Mouse (Mus musculus): ENCODE results near the gene Tbc1d14. TPM values are rescaled to one million over a fixed set of nuclear protein-coding genes. Genes with fewer than 3 reads are reported as not detected.

The Tbc1d14 gene
- polyA plus RNA-seq, 1 experiment from 2014 or later = 30.3 TPM

- no peaks in the 10 kb centered on the region for H3K9me3 ChIP-seq
- no peaks in the 10 kb centered on the region for H3K36me3 ChIP-seq
- 0 out of 2 replicates have a peak, but pooled peaks cover 2% of the 10 kb centered on the region for H3K4me1 ChIP-seq (replicated peaks)
- ATAC-seq = no peak
- WGBS = 36% methylated on average over 9 of the region's 9 CpGs
- no peak overlapping the region for H3K4me3 ChIP-seq (replicated peaks)
- H3K4me2 ChIP-seq (replicated peaks) = no peak overlapping the region
- peaks cover 11% of the 10 kb centered on the region; the same call in 1 of the 2 replicates for H3K27me3 ChIP-seq (replicated peaks)
- no peak overlapping the region for H3K27ac ChIP-seq
- no peak overlapping the region for H3K9ac ChIP-seq
Measured at GRCm38 (mm10) chr5:36446166-36446890, 146.7 kb downstream of the Tbc1d14 start.

DNA sequence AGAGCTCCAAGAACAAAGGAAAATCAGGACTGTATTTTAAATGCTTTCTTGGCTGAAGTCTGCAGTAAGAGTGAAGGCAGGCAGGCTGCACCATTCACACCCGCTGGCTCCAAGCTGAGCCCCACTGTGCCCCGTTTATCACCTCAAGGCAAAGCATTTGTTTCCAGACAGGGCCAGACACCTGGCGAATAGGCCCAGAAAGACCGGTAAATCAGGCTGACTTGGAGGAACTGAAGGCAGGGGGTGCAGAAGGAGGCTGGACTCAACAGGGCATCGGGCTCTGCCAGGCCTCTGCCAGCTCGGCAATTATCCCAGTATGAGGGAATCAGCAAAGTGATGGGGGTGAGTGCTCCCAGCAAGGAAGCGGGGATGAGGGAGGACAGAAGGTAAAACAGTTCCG lies 148.0 kb downstream of the Tbc1d14 start:
- 33% methylated on average over 8 of the region's 8 CpGs for WGBS
- Histone ChIP-seq H3K27me3 (replicated peaks) (peaks cover 11% of the 10 kb centered on the region; the same call in 1 of the 2 replicates), H3K36me3 (no peaks in the 10 kb centered on the region), H3K9ac (no peak overlapping the region), H3K9me3 (no peaks in the 10 kb centered on the region), H3K27ac (no peak overlapping the region), H3K4me3 (replicated peaks) (no peak overlapping the region), H3K4me1 (replicated peaks) (no peaks in the 10 kb centered on the region), H3K4me2 (replicated peaks) (no peak overlapping the region)
- ATAC-seq = no peak

DNA sequence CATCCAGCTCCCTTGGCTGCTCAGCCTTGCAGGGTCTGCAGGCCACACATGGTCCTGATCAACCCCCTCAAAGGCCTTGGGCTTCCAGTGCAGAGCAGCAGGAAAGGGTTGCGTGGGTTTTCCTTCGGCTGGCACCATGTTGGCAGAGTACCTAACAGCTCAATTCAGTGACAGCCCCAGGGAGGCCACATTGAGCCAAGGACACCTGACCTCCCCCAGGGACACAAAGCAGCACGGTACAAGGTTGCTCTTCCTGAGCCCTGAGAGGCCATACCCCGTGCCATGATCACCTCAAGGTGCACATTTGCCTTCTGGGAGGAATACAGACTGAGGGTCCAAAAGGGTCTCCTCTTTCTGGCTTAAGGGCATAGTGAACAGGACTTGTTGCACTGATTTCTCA lies 148.5 kb downstream of the Tbc1d14 start:
- ATAC-seq = no peak
- Histone ChIP-seq H3K9ac (no peak overlapping the region), H3K36me3 (no peaks in the 10 kb centered on the region), H3K4me3 (replicated peaks) (no peak overlapping the region), H3K27me3 (replicated peaks) (peaks cover 11% of the 10 kb centered on the region; the same call in 1 of the 2 replicates), H3K4me2 (replicated peaks) (no peak overlapping the region), H3K27ac (no peak overlapping the region), H3K4me1 (replicated peaks) (no peaks in the 10 kb centered on the region), H3K9me3 (no peaks in the 10 kb centered on the region)
- WGBS = 54% methylated on average over 4 of the region's 4 CpGs

GRCm38 (mm10) chr5:36440741-36441140 lies 152.3 kb downstream of the Tbc1d14 start:
- 60% methylated on average over 3 of the region's 3 CpGs for WGBS

More at GRCm38 (mm10) chr5:36440741-36441140, 152.3 kb downstream of the Tbc1d14 start:
- H3K4me3 ChIP-seq (replicated peaks) = no peak overlapping the region
- H3K36me3 ChIP-seq = no peaks in the 10 kb centered on the region
- no peak overlapping the region for H3K9ac ChIP-seq
- H3K27ac ChIP-seq = no peak overlapping the region
- no peak overlapping the region for H3K4me2 ChIP-seq (replicated peaks)
- no peaks in the 10 kb centered on the region for H3K4me1 ChIP-seq (replicated peaks)
- no peaks in the 10 kb centered on the region for H3K9me3 ChIP-seq
- H3K27me3 ChIP-seq (replicated peaks) = peaks cover 11% of the 10 kb centered on the region; the same call in 1 of the 2 replicates
- ATAC-seq = no peak

Other genes with a start within 250 kb of the Tbc1d14 start
- gene Sorcs2, start 195.1 kb downstream of the Tbc1d14 start, polyA plus RNA-seq (2015; fragmentation: Nextera tagmentation; extraction: Ambion mirVana) = 9.6 and 10.8 TPM in 2 replicates
- gene Grpel1, start 128.3 kb downstream of the Tbc1d14 start, polyA plus RNA-seq (2015; fragmentation: Nextera tagmentation; extraction: Ambion mirVana) = 71.7 and 72.7 TPM in 2 replicates
- gene Tada2b, start 109.0 kb downstream of the Tbc1d14 start, polyA plus RNA-seq (2015; fragmentation: Nextera tagmentation; extraction: Ambion mirVana) = 1.8 and 1.9 TPM in 2 replicates
- gene Ccdc96, start 108.7 kb downstream of the Tbc1d14 start, polyA plus RNA-seq (2015; fragmentation: Nextera tagmentation; extraction: Ambion mirVana) = 0.19 and 0.33 TPM in 2 replicates
- 15.6 and 16.7 TPM in 2 replicates for gene D5Ertd579e, start 102.7 kb upstream of the Tbc1d14 start, polyA plus RNA-seq (2015; fragmentation: Nextera tagmentation; extraction: Ambion mirVana)
- gene Bloc1s4, start 155.4 kb upstream of the Tbc1d14 start, polyA plus RNA-seq (2015; fragmentation: Nextera tagmentation; extraction: Ambion mirVana) = 21.8 and 23.5 TPM in 2 replicates
- 421 and 480 TPM in 2 replicates for gene Mrfap1, start 203.5 kb upstream of the Tbc1d14 start, polyA plus RNA-seq (2015; fragmentation: Nextera tagmentation; extraction: Ambion mirVana)
- gene Man2b2, start 237.4 kb upstream of the Tbc1d14 start, polyA plus RNA-seq (2015; fragmentation: Nextera tagmentation; extraction: Ambion mirVana) = 26.4 and 30.6 TPM in 2 replicates